Mouse (Mus musculus) MN1 (cell line): ENCODE measurements at regions not wholly inside any gene's neighbourhood (a gene's known extent, or its start where the extent isn't known, plus 50 kb on each side); places are given as distances from the start of the nearest gene placed in this dataset.
"Not testable (repeated sequence)": the region's sequence is repeated elsewhere in the genome, so short reads cannot be mapped to it uniquely, and the experiment has no call there.

Experiments
- DNase-seq: peaks from one replicate; pipeline ENCODE4 v3.0.0-alpha.2; 2016; ENCODE audit warnings: low spot score

DNA sequence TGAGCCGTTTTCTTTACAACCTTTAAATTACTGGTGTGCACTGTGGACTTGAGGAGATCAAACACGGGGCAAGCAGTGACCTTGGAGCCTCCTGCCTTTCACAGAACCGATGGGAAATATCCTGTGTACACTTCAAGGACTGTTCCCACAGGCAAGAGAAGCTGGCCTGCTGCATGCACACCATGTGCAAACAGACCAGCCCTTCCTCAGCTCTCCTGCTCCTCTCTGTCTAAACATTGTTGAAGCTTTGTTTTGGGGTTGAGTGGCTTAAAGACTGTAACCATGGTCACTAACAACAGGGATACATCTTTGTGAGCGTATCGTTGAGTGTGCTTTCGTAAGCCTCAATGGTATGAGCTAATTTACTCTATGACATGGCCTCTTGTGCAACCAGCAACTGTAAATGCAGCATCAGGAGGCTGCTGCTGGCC is 50.2 kb upstream of the Agps start:
- DNase-seq: no peak

DNA sequence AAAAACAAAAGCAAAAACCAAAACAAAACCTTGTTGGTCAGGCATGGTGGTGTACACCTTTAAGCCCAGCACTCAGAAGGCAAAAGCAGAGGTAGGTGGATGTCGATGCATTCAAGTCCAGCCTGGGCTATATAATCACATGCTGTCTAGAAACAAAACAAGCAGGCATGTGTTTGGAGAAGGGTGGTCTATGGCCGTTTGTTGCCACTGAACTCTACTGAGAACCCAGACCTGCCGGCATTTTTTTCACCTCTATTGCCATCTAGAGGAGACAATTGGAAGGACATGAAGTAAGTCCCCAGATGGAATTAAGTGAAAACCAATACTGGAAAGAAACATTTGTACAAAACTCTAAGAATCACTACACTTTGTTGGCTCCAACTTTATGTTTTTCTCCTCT is 50.9 kb upstream of the Agps start:
- peak; percentile 63 for DNase-seq

DNA sequence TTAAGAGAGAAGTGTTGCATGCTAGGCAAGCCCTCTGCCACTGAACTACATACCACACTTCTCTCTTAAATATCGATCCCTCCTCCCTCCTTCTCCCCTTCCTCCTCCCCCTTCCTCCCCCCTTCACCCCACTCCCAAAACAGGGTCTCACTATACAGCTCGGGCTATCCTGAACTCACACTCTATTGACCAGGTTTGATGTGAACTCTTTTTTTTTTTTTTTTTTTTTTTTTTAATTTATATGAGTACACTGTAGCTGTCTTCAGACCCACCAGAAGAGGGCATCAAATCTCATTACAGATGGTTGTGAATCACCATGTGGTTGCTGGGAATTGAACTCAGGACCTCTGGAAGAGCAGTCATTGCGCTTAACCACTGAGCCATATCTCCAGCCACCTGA is 53.3 kb upstream of the Agps start:
- not testable (repeated sequence) for DNase-seq

DNA sequence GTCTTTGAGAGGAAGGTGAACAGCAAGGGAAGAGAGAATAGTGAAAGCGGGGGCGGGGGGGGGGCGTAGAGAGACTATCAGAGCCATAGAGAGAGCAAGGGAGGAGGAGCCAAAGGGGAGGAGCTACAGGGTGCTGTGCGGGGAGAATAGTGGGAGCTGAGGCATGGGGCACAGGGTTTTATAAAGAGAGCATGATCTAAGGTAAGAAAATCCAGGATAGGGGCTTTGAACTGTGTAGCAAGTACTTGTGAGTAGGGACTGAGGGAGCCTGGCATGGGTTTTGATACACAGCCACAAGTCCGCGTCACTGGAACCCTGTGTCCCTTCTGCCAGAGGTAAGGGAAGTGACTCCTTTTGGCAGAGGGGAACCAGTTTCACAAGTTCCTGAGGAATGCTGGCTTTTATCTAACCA is 54.9 kb upstream of the Agps start:
- no peak for DNase-seq

DNA sequence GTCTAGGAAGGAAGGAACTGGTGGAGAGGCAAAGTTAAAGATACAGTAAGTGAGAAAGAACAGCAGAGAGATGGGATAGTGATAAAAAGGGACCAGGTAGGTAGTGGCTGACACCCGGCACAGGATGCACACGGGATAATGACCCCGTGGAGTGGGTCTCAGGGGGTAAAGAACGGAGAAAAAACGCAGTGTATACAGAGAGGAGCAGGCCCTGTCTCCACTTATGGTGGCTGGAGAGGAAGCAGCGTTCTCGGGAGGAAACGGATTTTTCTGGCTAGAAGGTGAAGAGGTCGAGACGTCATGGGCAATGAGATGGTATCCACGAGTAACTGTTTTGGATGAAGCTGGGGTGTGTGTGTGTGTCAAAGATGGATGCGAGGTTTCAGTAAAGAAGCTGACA is 55.4 kb upstream of the Agps start:
- no peak for DNase-seq

DNA sequence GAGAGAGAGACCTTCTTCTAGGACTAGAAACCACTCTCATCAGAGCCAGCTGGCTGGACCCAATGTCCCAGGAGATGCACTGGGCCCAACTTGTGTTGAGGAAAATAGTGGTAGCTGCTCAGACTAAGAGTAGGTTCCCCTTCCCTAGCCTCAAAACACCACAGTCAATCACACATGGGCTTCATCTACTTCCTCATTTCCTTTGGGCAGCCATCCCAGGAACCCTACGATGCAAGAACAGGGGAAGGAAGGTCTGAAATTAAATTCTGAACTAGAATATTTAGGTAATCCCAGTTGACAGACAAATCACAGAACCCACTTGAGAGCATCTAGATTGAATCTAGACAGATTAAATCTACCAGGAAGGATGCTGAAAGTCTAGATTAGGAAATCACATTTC is 56.8 kb upstream of the Agps start:
- no peak for DNase-seq

DNA sequence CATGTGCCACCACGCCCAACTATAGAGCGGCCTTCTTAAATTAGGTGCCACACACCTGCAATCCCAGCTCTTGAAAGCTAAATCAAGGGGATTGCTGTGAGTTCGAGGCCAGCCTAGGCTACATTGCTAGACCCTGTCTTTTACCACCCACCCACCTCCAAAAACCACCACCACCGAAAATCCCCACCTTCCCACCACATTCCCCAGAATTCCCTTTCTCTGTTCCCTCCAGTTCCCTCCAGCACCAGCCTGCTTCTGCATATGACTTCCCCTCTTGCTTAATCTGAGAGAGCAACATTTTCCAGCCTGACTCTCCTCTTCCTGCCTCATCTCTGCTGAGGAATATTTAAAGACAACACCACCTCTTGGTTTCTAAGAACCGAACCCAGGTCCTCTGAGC is 58.5 kb upstream of the Agps start:
- DNase-seq: no peak

DNA sequence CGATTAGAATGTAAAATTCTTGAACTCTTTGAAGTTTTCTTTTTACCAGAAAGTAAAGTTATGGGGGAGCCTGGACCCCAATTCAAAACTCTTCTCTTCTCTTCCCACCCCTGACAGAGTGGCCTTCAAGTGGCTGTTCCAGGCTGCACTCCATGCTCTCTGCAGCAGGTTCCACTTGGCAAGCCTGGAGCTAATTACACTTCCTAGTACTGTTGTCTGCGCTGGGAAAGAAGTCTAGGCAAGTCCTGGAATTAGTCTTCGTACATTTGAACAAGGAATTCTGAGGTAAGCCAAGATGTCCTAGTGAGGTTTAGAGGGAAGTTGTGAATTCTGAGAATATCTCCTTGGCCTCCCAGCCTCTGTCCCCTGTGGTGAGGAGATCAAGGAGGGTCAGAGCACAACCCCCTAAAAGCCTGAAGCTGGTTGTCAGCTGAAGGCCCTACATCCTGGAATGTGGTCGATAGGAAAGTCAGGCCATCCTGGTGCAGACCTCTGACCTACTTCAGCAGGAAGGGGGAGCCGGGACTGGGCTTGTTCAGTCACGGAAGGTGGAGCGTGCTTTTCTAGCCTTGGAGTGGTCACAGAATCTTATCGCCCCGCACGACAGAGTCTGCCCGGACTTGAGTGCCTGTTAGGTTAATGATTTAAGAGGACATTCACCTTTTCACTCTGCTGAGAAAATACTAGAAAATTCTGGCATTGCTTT is 59.6 kb upstream of the Agps start:
- DNase-seq: no peak

DNA sequence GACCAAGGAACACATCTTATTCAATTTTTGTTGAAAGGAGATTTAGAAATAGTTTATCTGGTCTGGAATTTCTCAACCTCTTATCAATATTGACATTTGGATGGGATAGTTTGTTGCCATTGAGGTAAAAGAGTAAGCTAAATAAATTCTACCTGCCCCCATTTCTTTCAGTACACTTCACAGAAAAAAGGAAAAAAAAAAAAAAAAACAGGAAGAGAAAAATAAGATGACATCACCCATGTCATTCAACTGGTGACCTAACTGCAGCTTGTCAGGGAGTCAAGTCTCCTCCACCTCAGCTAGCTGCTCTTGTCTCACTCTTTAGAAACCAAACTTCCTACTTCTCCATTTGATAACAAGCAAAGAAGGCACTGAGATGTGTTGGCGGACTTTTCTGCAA is 61.3 kb upstream of the Agps start:
- no peak for DNase-seq

DNA sequence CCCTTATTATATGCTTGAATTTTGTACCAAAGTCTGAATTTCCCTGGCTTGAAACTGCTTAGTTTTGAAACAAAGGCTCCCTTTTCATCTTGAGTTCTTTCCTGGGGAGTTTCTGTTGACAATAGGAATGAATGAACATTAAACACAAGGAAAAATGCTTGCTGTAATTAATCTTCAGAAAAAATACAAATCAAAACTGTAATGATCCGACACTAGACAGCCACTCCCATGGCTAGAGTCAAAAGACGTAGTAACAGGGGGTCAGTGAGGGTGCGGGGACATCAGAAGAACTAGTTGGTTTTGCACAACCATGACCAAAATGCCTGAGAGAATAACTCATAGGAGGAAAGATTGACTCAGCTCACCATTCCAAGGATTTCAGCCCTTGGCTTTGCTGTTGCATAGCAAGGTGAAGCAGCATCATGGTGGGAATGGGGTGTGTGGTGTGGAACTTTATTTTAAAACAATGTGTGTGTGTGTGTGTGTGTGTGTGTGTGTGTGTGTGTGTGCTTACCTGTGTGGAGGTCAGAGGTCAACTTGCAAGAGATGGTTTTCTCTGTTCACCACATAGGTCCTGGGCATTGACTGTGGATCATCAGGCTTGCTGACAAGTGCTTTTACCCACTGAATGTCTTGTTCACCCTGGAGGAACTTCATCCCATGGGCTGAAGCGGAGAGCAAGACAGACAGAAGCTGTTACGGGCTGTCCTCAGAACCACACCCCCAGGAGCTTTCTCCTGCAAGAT is 63.2 kb upstream of the Agps start:
- DNase-seq: no peak

DNA sequence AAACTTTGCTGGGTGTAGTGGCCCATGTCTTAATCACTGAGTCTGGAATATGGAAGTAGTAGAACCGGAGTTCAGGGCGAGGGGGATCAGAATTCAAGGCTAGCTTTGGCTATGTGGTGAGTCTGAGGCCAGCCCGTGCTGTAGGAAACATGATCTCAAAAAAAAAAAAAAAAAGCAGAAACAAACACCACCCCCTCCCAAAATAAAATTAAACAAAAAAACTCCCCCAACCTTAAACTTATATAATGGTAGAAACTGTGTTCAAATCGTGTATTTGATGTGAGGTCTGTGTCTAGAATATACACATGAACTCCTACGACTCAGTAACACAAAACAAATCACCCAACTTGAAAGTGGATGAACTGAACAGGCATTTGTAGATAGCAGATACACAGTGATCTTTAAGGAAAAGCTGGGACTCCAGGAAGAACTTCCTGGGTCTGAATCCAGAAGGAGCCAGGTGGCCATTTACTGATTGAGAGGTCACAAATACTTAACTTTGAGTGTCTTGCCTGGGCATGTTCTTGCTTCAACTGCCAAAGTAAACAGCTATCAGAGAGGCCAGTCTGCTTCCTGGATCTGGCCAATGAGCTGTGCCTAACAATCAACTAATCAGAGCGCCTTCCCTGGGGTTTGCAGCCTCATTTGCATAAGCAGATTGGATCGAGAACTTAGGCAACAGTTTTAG is 63.6 kb upstream of the Nfe2l2 start:
- no peak for DNase-seq

DNA sequence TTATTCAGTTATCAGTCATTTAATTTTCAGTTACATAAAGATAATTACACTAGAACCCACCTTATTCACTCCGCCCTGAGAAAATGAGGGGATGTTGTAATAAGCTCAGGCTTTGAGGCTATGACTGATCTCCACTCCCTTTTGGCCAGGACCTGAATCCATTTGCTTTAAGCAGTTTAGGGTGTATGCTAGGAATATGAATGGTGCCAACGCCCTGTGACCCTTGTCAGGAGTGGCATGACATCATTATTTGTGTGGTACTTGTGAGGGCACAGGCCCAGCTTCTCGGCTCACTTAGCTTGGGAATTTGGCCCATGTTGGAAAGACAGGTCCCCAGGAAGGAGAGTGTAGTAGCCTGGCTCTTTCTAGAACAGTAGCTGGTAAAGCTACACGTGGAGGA is 61.0 kb upstream of the Nfe2l2 start:
- no peak for DNase-seq

DNA sequence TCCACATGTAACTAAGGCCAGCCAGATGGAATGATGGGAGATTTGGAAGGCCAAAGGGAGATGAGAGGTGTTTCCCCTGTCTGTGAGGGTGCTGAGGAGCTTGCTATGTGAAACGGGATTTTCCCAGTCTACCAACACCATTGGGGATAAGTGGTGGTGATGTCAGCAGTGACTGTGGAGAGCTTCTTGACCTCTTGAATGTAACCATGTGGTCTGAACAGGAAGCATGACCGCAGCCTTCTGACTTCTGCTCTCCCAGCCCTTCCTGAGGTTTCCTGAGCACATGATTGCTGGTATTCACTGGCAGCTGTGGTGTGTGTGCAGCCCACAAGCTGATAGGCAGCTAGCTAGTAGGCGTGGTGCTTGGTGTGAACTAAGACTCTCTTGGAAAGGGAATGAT is 58.8 kb upstream of the Nfe2l2 start:
- DNase-seq: no peak

DNA sequence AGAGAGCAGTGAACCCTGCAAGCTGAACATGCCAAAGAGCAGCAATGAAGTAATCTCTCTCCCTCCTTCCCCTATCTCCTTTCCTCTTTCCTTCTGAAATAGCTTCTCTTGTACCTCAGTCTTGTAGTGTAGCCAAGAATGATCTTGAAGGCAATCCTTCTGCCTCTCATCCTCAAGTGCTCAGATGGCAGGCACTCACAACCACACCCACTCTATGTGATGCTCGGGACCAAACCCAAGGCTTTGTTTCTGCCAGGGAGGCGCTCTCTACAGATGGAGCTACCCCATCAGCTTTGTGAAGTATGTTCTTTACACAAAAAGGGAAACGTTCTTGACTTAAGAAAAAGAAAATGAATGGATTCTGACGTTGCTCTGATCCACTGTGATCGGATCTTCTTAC is 57.6 kb upstream of the Nfe2l2 start:
- no peak for DNase-seq

DNA sequence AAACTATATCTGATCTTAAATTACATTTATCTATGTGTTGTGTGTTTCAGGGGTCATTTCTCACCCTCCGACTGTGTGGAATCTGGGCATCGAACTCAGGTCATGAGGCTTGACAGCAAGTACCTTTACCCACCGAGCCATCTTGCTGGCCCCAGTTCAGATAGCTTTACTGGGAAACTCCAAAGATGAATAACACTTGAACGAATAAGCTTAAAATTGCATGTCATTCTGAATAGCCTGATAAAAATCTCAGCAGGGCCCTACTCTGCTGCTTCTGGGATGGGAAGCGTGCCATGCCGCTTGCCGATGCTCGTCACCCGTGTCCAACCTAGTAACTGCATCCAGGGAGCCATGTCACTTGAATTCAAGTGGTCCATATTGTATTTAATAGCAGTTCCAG is 57.2 kb upstream of the Nfe2l2 start:
- DNase-seq: no peak

DNA sequence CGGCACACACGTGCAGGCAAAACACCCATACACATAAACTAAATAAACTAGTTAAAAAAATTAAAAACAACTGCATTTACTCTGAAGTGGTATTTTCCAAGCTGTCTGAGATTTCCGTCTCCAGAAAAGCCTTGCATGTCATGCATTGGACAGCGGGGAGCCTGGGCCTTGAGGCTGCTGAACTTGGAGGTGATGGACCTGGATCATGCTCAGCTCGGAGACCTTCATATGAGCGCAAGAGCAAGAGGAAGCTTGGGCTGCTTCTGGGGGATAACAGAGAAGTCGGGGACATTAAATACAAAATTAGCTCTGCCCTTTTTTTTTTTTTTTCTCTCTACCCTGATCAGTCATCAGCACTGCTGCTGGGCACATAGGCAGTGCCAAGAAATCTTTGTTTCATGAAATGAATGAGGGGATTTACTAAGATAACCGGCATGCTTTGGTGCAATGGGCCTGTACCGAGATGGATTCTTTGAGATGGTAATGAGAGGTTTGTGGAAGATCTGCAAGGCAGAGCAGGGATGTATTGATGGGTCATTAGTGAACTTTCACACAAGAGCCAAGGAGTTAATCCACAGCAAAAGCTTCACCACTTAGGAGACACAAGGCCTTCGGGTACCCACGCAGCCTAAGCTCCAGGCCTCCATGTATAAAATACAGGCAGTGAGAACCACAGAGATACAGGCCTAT is 54.9 kb upstream of the Nfe2l2 start:
- no peak for DNase-seq

DNA sequence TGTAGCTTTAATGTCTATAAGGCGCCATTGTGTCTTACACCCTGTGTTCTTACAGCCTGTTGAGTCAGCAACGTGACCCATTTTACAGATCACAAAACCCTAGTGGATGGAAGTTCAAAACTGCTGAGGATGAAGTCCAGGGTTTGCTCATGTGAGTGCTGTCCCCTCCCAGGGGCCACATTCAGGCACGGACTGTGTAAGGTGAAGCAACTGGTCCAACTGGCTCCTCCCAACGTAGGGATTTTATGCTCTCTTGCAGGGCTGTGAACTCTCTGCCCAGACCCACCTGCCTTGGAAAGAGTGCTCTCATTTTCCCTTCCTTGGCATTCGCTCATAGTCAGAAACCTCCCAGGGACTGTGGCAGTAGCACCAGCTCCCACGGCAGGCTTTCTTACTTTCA is 53.8 kb upstream of the Nfe2l2 start:
- no peak for DNase-seq

DNA sequence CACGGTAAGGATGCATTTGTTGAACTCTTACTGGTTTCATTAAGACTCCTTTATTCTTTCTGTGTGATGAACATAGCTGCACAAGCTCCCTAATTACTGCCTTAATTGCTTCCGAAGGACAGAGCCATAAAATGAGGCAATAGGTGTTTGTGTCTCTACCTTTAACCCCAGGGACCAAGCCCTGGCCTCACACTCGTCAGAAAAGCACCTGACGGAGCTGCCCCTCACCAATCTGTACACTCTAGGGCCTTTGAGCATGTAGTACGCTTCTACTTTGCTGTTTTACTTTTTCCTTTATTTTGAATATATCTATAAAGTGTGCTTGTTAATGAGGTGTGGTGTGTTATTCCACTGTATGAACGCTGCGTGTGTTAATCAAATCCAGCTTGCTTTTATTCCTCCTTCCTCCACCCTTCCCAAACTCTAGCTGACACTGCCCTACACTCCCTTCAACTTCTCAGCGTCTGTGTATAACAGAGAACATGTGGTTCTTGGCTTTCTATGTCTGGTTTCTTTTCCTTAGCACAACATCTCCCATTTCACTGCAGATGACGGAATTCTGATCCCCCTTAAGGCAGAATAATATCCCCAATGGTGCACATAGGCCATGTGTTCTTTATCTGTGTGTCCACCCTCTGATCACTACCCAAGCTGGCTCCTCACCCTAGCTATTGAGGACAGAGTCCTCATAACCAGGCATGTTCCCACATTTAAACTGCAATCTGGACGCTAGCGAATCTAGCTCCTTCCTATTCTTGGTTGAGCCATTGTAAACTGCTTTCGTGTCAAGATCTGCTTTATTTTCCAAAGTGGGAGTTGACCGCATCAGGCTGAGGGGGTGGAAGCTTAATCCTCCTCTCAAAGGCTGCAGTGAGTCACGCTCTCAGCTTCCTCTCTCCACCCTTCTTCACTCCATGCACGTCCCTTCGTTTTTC is 52.5 kb upstream of the Nfe2l2 start:
- DNase-seq: peak; percentile 18

DNA sequence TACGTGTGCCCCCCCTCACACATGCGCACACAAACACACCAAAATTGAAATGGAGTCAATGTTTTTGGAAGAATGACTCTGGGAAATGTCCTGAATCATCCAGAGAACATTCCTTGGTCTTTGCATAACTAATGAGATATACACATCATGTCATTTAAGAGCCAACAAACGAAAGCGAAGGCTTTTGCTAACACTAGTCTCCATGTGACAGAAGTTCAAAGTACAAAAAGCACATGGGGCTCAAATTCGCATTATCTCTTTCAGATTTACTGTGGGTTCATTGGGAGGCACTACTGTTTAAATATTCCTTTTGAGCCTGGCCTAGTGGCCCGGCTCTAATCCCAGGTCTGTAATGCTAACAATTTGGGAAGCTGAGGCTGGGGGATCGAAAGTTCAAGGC is 50.2 kb upstream of the Nfe2l2 start:
- no peak for DNase-seq
